ENCODE assay signal across 14 mouse cellular contexts in the genomic region with DNA sequence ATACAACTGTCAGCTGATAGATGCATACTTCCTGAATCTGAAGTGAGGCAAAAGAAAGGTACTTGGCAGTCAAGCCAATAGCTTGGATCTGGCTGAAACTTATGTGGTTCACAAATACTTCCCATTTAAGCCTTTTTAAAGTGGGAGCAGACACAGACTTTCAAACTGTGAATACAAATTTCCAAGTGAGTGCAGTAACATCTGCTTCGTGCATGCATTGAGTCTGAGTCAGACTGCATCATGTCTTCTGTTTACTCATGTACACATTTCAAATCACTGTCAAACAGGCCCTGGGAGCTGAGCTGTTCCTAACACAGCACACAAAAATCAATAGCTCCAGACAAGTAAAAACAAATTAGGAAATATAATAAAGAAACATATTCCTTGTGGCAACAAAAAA.
DNase-seq lines count a peak whose midpoint lies in the region.
"Had no signal": no experiment of that assay in that cellular context is flagged by ENCODE, and none has a peak within 500 bp of the region (broad histone marks: within the 10 kb centered on the region; RNA-seq: fewer than 3 reads in every experiment).

No protein-coding gene starts in this region.

- DNase-seq in layer of hippocampus, adult 18-20 months (ENCODE audit: low spot score in 2 of 2) = peak; percentile 16 to 45
- DNase-seq in layer of hippocampus, adult 11-12 months (ENCODE audit: low spot score) = no peak
- DNase-seq in right cerebral cortex, postnatal 10 days (ENCODE audit: low spot score in 2 of 2) = peak; percentile 21 to 32
- no peak for DNase-seq in right cerebral cortex, postnatal 14 days
- peak; percentile 28 for DNase-seq in layer of hippocampus, adult 9-11 months
- no peak for DNase-seq in heart, adult 11 months
- DNase-seq in spleen, adult 12 weeks (ENCODE audit: low spot score) = no peak
- DNase-seq: adrenal gland, adult 2 months; cerebellum, adult 8-10 months; kidney, adult 18-20 months; kidney, postnatal 14 days; lung, embryonic 14.5 days; midbrain, embryonic 14.5 days; thymus, postnatal 4 days had no signal

Comparison
In these comparisons a context has a peak if more than half of its experiments do, and no peak if none do; other contexts are left out.
1. DNase-seq: peak in layer of hippocampus, adult 18-20 months (2 of 2), right cerebral cortex, postnatal 10 days (2 of 2) and layer of hippocampus, adult 9-11 months (single experiment); none in layer of hippocampus, adult 11-12 months (single experiment), right cerebral cortex, postnatal 14 days (single experiment), heart, adult 11 months (single experiment) and spleen, adult 12 weeks (single experiment).